Mouse (Mus musculus) limb, embryonic 13.5 days (tissue): Measurements from ENCODE around the gene Crb2. TPM values are rescaled to one million over a fixed set of nuclear protein-coding genes. Genes with fewer than 3 reads are reported as not detected.

Source experiments
- ATAC-seq: fragments of 200-750 bp; cut with Nextera tagmentation; 2 replicates; pipeline ENCODE4 v1.8.0; 2017; ENCODE audit warnings: low read depth, moderate number of reproducible peaks, moderate TSS enrichment; ENCODE audit not compliant: low FRiP score
- H3K27ac ChIP-seq: fragments of 300-500 bp; sonication (generic); 2 replicates; pipeline ENCODE4 v1.5.1; 2015; ENCODE audit warnings: inconsistent platforms, mild to moderate bottlenecking, moderate library complexity
- H3K27me3 ChIP-seq: fragments of 300-500 bp; sonication (generic); 2 replicates; pipeline ENCODE4 v1.6.1; 2015; ENCODE audit warnings: mild to moderate bottlenecking, inconsistent platforms
- H3K36me3 ChIP-seq: fragments of 300-500 bp; sonication (generic); 2 replicates; pipeline ENCODE4 v1.6.1; 2015; ENCODE audit warnings: inconsistent platforms, mild to moderate bottlenecking, moderate library complexity
- H3K4me1 ChIP-seq: fragments of 300-500 bp; sonication (generic); 2 replicates; pipeline ENCODE4 v1.6.1; 2015; ENCODE audit warnings: inconsistent platforms
- H3K4me2 ChIP-seq: fragments of 300-500 bp; sonication (generic); replicated peaks from 2 replicates; pipeline ENCODE4 v1.6.1; 2015; ENCODE audit warnings: inconsistent platforms, mild to moderate bottlenecking, moderate library complexity
- H3K4me3 ChIP-seq: fragments of 300-500 bp; sonication (generic); 2 replicates; pipeline ENCODE4 v1.5.1; 2015; ENCODE audit warnings: moderate library complexity, mild to moderate bottlenecking, inconsistent platforms
- H3K9ac ChIP-seq: fragments of 300-500 bp; sonication (generic); 2 replicates; pipeline ENCODE4 v1.6.1; 2015; ENCODE audit warnings: mild to moderate bottlenecking, inconsistent platforms
- H3K9me3 ChIP-seq: fragments of 300-500 bp; sonication (generic); 2 replicates; pipeline ENCODE4 v1.6.1; 2016; ENCODE audit warnings: inconsistent platforms
- WGBS: fragments of 180-500 bp; shearing (Covaris S2); methylation state at CpG from one replicate; pipeline ENCODE4 v1.1.7; 2015; 5-methylcytosine and 5-hydroxymethylcytosine counted together
- polyA plus RNA-seq: library from polyadenylated mRNA; unstranded; fragments of >200 nt; fragmentation: Nextera tagmentation; extraction: Ambion mirVana; gene quantifications from 2 replicates; pipeline ENCODE4 v1.2.1, GENCODE M21; 2015

Crb2 gene
- polyA plus RNA-seq, 1 experiment from 2014 or later: 0.56 TPM

DNA sequence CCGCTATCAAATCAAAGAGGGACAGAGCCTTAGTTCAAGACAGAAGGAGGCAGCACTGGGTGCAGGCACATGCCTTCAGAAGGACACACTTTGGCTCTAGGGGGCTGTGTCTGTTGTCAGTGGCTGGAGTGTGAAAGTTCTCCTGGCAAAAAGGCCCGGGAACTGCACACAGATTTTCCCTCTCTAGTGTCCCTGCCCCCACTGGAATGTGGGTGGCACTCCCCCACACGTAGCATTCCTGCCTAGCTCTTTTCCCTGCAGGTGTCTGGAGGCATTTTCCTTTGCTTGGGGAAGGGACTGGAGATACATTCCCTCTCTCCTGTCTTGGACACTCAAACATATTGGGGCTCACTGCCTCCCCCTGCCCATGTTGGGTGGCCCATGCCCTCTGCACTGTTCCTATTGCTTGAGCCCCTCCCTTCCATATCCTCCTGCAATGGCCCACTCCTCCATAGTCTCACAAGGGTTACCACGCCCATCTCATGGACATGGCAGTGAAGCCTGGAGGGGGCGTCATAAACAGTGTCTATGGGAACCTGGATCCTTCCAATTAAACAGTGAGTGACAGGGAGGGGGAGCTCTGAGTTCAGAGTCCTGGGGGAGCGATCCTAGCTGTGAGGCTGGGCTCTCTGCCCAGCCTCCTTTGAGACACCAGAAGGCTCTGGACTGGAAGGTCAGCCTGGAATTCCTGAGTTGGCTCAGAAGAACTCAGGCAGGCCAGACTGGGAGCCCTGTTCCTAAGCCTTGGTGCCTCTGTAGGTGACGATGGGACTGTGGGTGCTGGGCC is 12.3 kb downstream of the Crb2 start:
- Histone ChIP-seq H3K4me3 (no peak overlapping the region), H3K27me3 (peaks cover 53% of the 10 kb centered on the region), H3K4me2 (no peak overlapping the region), H3K9ac (no peak overlapping the region), H3K27ac (no peak overlapping the region), H3K4me1 (peaks cover 24% of the 10 kb centered on the region), H3K9me3 (peaks cover 4% of the 10 kb centered on the region; the same call in 1 of the 2 replicates), H3K36me3 (no peaks in the 10 kb centered on the region)
- ATAC-seq: 0 out of 2 replicates have a peak, but pooled peaks have one; percentile 25
- WGBS: 52% methylated on average over 7 of the region's 7 CpGs

DNA sequence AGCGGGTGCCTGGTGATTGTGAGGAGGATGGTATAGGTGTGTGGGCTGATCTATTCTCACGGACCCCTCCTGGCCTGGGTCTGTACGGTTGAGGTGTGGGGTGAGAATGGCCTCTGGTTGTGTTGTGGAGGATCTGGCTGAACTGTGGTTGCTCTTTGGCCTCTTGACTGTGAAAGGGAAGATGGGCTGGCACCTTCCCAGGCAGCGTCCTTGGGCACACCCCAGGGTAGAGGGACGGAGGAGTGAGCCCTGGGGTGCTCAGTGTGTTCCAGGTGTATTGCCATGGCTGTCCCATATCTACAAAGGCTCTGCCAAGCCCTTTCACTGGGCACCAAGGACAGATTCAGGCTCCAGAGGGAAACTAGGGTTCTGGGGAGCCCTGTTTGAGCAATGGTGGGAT is 13.0 kb downstream of the Crb2 start:
- Histone ChIP-seq H3K9ac (no peak overlapping the region), H3K27ac (no peak overlapping the region), H3K4me1 (peaks cover 27% of the 10 kb centered on the region), H3K4me3 (no peak overlapping the region), H3K4me2 (no peak overlapping the region), H3K27me3 (peaks cover 58% of the 10 kb centered on the region), H3K9me3 (peaks cover 7% of the 10 kb centered on the region; the same call in 1 of the 2 replicates), H3K36me3 (no peaks in the 10 kb centered on the region)
- WGBS: 86% methylated on average over 5 of the region's 5 CpGs
- no peak for ATAC-seq

DNA sequence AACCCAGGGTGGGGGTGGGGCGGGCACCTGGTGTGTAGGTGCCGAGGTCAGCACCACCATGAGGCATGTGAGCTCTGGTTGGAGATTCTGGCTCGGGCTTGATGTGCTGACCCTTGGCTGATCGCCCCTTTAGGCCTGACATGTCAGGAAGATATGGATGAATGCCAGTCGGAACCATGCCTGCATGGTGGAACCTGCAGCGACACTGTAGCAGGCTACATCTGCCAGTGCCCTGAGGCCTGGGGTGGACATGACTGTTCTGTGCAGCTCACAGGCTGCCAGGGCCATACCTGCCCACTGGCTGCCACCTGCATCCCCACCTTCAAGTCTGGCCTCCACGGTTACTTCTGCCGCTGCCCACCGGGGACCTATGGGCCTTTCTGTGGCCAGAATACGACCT is 13.9 kb downstream of the Crb2 start:
- no peak for ATAC-seq
- 85% methylated on average over 10 of the region's 10 CpGs for WGBS

DNA sequence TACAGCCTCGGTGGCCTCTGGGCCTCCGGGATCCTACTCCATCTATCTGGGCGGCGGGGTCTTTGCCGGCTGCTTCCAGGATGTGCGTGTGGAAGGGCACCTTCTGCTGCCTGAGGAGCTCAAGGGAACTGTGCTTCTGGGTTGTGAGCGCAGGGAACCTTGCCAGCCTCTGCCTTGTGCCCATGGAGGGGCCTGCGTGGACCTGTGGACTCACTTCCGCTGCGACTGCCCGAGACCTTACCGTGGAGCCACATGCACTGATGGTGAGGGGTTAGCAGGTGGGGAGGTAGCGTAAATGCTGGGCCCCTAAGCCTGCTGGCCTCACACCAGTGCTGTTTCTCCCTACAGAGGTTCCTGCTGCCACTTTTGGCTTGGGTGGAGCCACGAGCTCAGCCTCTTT is 14.7 kb downstream of the Crb2 start:
- H3K9me3 ChIP-seq: peaks cover 7% of the 10 kb centered on the region; the same call in 1 of the 2 replicates
- no peak overlapping the region for H3K27ac ChIP-seq
- H3K4me3 ChIP-seq: no peak overlapping the region
- WGBS: 92% methylated on average over 14 of the region's 14 CpGs
- ATAC-seq: no peak
- H3K36me3 ChIP-seq: no peaks in the 10 kb centered on the region
- no peak overlapping the region for H3K9ac ChIP-seq
- H3K4me1 ChIP-seq: peaks cover 40% of the 10 kb centered on the region
- peaks cover 68% of the 10 kb centered on the region for H3K27me3 ChIP-seq
- H3K4me2 ChIP-seq: no peak overlapping the region

More for the DNA sequence above, 13.9 kb downstream of the Crb2 start:
- Histone ChIP-seq H3K4me2 (no peak overlapping the region), H3K27me3 (peaks cover 68% of the 10 kb centered on the region), H3K4me1 (peaks cover 32% of the 10 kb centered on the region), H3K27ac (no peak overlapping the region), H3K9ac (no peak overlapping the region), H3K9me3 (peaks cover 7% of the 10 kb centered on the region; the same call in 1 of the 2 replicates), H3K36me3 (no peaks in the 10 kb centered on the region), H3K4me3 (no peak overlapping the region)

DNA sequence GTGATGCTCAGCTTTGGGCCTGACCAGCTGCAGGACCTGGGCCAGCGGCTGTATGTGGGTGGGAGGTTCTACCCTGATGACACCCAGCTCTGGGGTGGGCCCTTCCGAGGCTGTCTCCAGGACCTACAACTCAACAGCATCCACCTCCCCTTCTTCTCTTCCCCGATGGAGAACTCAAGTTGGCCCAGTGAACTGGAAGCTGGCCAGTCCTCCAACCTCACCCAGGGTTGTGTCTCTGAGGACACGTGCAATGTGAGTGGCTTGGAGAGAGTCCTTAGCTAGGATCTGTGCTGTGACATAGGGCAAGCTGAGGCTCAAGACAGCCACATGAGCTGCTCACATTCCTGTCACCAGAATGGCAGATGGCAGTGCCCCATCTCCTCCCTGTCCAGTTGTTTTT is 15.3 kb downstream of the Crb2 start:
- WGBS: 87% methylated on average over 4 of the region's 4 CpGs
- H3K9me3 ChIP-seq: peaks cover 7% of the 10 kb centered on the region; the same call in 1 of the 2 replicates
- no peak overlapping the region for H3K27ac ChIP-seq
- H3K4me1 ChIP-seq: peaks cover 43% of the 10 kb centered on the region
- H3K4me3 ChIP-seq: no peak overlapping the region
- no peak overlapping the region for H3K4me2 ChIP-seq
- no peaks in the 10 kb centered on the region for H3K36me3 ChIP-seq
- peaks cover 62% of the 10 kb centered on the region for H3K27me3 ChIP-seq
- no peak for ATAC-seq
- no peak overlapping the region for H3K9ac ChIP-seq

DNA sequence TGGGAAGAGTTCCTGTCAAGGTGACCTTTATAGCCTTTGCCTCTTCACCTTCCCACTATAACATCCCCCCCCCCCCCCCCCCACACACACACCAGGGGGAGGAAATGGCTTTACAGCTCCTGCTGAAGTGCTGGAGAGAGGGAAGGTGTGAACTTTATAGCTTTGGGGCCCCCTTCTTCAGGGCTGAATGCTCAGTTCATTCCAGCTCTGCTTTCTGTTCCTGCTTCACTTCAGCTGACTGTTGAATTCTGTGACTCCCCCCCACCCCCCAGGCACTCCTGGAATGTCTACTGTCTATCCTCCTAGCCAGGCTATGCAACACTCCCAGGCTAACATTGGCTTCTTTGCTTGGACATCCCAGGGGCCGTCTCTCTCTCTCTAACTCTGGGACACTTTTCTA is 20.0 kb downstream of the Crb2 start:
- peaks cover 45% of the 10 kb centered on the region for H3K27me3 ChIP-seq
- H3K27ac ChIP-seq: peak overlapping the region; percentile 81
- H3K4me2 ChIP-seq: peak overlapping the region; percentile 37
- H3K36me3 ChIP-seq: peaks cover 14% of the 10 kb centered on the region
- no peak overlapping the region for H3K4me3 ChIP-seq
- 11% methylated on average over 1 of the region's 1 CpGs for WGBS
- peak; percentile 57; the same call in 1 of the 2 replicates for ATAC-seq
- peaks cover 7% of the 10 kb centered on the region; the same call in 1 of the 2 replicates for H3K9me3 ChIP-seq
- H3K4me1 ChIP-seq: peaks cover 45% of the 10 kb centered on the region
- H3K9ac ChIP-seq: no peak overlapping the region

- no peak for ATAC-seq
- Histone ChIP-seq H3K4me2 (no peak overlapping the region), H3K4me1 (peaks cover 45% of the 10 kb centered on the region), H3K27me3 (peaks cover 40% of the 10 kb centered on the region), H3K9ac (no peak overlapping the region), H3K36me3 (peaks cover 15% of the 10 kb centered on the region), H3K27ac (peak overlapping the region; percentile 81; the same call in 1 of the 2 replicates), H3K9me3 (peaks cover 7% of the 10 kb centered on the region; the same call in 1 of the 2 replicates), H3K4me3 (no peak overlapping the region)
- WGBS: 87% methylated on average over 4 of the region's 4 CpGs
Measured at GRCm38 (mm10) chr2:37797046-37797445, 21.0 kb downstream of the Crb2 start.

GRCm38 (mm10) chr2:37799137-37799536 is 23.1 kb downstream of the Crb2 start:
- 48% methylated on average over 6 of the region's 6 CpGs for WGBS

GRCm38 (mm10) chr2:37801687-37802086 is 25.6 kb downstream of the Crb2 start:
- Histone ChIP-seq H3K4me1 (peaks cover 15% of the 10 kb centered on the region), H3K9ac (no peak overlapping the region; the same call in 1 of the 2 replicates), H3K9me3 (no peaks in the 10 kb centered on the region), H3K4me2 (no peak overlapping the region), H3K27me3 (0 out of 2 replicates have a peak, but pooled peaks cover 5% of the 10 kb centered on the region), H3K27ac (no peak overlapping the region), H3K36me3 (peaks cover 30% of the 10 kb centered on the region), H3K4me3 (no peak overlapping the region)
- WGBS: 81% methylated on average over 4 of the region's 4 CpGs
- no peak for ATAC-seq

More at GRCm38 (mm10) chr2:37799137-37799536, 23.1 kb downstream of the Crb2 start:
- Histone ChIP-seq H3K9me3 (no peaks in the 10 kb centered on the region), H3K4me2 (no peak overlapping the region), H3K27ac (no peak overlapping the region), H3K9ac (no peak overlapping the region), H3K4me3 (no peak overlapping the region), H3K36me3 (peaks cover 15% of the 10 kb centered on the region), H3K27me3 (peaks cover 21% of the 10 kb centered on the region), H3K4me1 (peaks cover 37% of the 10 kb centered on the region)
- no peak for ATAC-seq

- ATAC-seq: peak; percentile 57; the same call in 1 of the 2 replicates
- H3K36me3 ChIP-seq: peaks cover 30% of the 10 kb centered on the region
- no peak overlapping the region for H3K9ac ChIP-seq
- no peak overlapping the region for H3K4me3 ChIP-seq
- 43% methylated on average over 4 of the region's 4 CpGs for WGBS
- H3K9me3 ChIP-seq: no peaks in the 10 kb centered on the region
- no peak overlapping the region for H3K4me2 ChIP-seq
- H3K4me1 ChIP-seq: 0 out of 2 replicates have a peak, but pooled peaks cover 8% of the 10 kb centered on the region
- H3K27me3 ChIP-seq: 0 out of 2 replicates have a peak, but pooled peaks cover 5% of the 10 kb centered on the region
- H3K27ac ChIP-seq: no peak overlapping the region
Measured at GRCm38 (mm10) chr2:37802610-37803212, 26.7 kb downstream of the Crb2 start.

- no peaks in the 10 kb centered on the region for H3K27me3 ChIP-seq
- peaks cover 7% of the 10 kb centered on the region for H3K4me1 ChIP-seq
- peaks cover 28% of the 10 kb centered on the region for H3K36me3 ChIP-seq
- no peak overlapping the region for H3K4me2 ChIP-seq
- WGBS: 55% methylated on average over 2 of the region's 2 CpGs
- H3K9ac ChIP-seq: no peak overlapping the region
- no peaks in the 10 kb centered on the region for H3K9me3 ChIP-seq
- no peak overlapping the region for H3K4me3 ChIP-seq
- ATAC-seq: no peak
- no peak overlapping the region for H3K27ac ChIP-seq
Measured at GRCm38 (mm10) chr2:37811682-37812081, 35.6 kb downstream of the Crb2 start.

DNA sequence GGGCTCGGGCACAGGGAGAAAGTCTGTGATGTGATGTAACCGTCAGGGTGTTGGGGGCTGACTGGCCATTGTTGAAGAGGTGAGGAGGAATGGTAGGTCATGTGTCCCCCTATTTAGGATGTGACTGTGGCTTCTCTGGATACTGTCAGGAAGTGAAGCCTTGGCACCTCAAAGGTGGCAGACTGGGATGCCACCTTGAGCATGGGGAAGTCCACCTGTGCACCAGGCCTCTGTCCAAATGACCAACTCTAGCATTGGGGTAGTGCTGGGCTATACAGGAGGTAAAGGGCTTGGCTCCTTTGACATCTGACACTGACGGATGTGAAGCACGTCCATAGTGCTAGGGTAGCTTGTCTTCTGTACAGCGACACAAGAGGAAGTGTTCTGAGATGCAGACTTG is 36.4 kb downstream of the Crb2 start:
- ATAC-seq: no peak
- Histone ChIP-seq H3K4me1 (peaks cover 7% of the 10 kb centered on the region), H3K27ac (no peak overlapping the region), H3K4me3 (no peak overlapping the region), H3K36me3 (peaks cover 29% of the 10 kb centered on the region), H3K27me3 (no peaks in the 10 kb centered on the region), H3K9me3 (no peaks in the 10 kb centered on the region), H3K4me2 (no peak overlapping the region), H3K9ac (no peak overlapping the region)
- 89% methylated on average over 5 of the region's 5 CpGs for WGBS
